Mouse (Mus musculus) midbrain, embryonic 16.5 days (tissue): ENCODE measurements around the gene Tbcb. TPM values are rescaled to one million over a fixed set of nuclear protein-coding genes. Genes with fewer than 3 reads are reported as not detected.

ENCODE experiments used
- ATAC-seq: fragments of 200-750 bp; cut with Nextera tagmentation; 2 replicates; pipeline ENCODE4 v1.8.0; 2017; ENCODE audit warnings: moderate TSS enrichment
- H3K27ac ChIP-seq: fragments of 300-500 bp; sonication (generic); 2 replicates; pipeline ENCODE4 v1.5.1; 2014; ENCODE audit warnings: mild to moderate bottlenecking, low read length, mixed read lengths
- H3K27me3 ChIP-seq: fragments of 300-500 bp; sonication (generic); 2 replicates; pipeline ENCODE4 v1.6.1; 2014; ENCODE audit warnings: low read depth, low read length, mixed read lengths; ENCODE audit not compliant: control insufficient read depth, insufficient read depth
- H3K36me3 ChIP-seq: fragments of 300-500 bp; sonication (generic); 2 replicates; pipeline ENCODE4 v1.6.1; 2014; ENCODE audit warnings: mild to moderate bottlenecking, low read length, moderate library complexity, mixed read lengths; ENCODE audit not compliant: control insufficient read depth, insufficient read depth
- H3K4me1 ChIP-seq: fragments of 300-500 bp; sonication (generic); 2 replicates; pipeline ENCODE4 v1.6.1; 2014; ENCODE audit warnings: mild to moderate bottlenecking, low read length, mixed read lengths; ENCODE audit not compliant: control insufficient read depth, insufficient read depth
- H3K4me2 ChIP-seq: fragments of 300-500 bp; sonication (generic); 2 replicates; pipeline ENCODE4 v1.6.1; 2014; ENCODE audit warnings: mild to moderate bottlenecking, low read length, mixed read lengths
- H3K4me3 ChIP-seq: fragments of 300-500 bp; sonication (generic); 2 replicates; pipeline ENCODE4 v1.5.1; 2014; ENCODE audit warnings: low read depth, mild to moderate bottlenecking, low read length, moderate library complexity, mixed read lengths
- H3K9ac ChIP-seq: fragments of 300-500 bp; sonication (generic); 2 replicates; pipeline ENCODE4 v1.6.1; 2014; ENCODE audit warnings: low read depth, low read length, mixed read lengths
- H3K9me3 ChIP-seq: fragments of 300-500 bp; sonication (generic); replicated peaks from 2 replicates; pipeline ENCODE4 v1.6.1; 2014; ENCODE audit warnings: mild to moderate bottlenecking, low read length, mixed read lengths; ENCODE audit not compliant: control insufficient read depth, poor library complexity, severe bottlenecking
- WGBS: fragments of 180-500 bp; shearing (Covaris S2); extraction: QIAGEN DNeasy Blood & Tissue Kit; methylation state at CpG from one replicate; pipeline ENCODE4 v1.1.7; 2014; 5-methylcytosine and 5-hydroxymethylcytosine counted together
- polyA plus RNA-seq: library from polyadenylated mRNA; unstranded; fragments of >200 nt; fragmentation: Nextera tagmentation; extraction: Ambion mirVana; gene quantifications from 2 replicates; pipeline ENCODE4 v1.2.1, GENCODE M21; 2015

Tbcb gene
- polyA plus RNA-seq, 1 experiment from 2014 or later = 442 TPM

GRCm38 (mm10) chr7:30233387-30233786, 1.3 kb upstream of the Tbcb start:
- Histone ChIP-seq H3K36me3 (peaks cover 9% of the 10 kb centered on the region; the same call in 1 of the 2 replicates), H3K4me3 (no peak overlapping the region), H3K27me3 (no peaks in the 10 kb centered on the region), H3K9ac (no peak overlapping the region), H3K9me3 (no peaks in the 10 kb centered on the region), H3K27ac (no peak overlapping the region), H3K4me1 (peaks cover 16% of the 10 kb centered on the region), H3K4me2 (peak overlapping the region; percentile 78; the same call in 1 of the 2 replicates)
- 93% methylated on average over 20 of the region's 20 CpGs for WGBS
- no peak for ATAC-seq

DNA sequence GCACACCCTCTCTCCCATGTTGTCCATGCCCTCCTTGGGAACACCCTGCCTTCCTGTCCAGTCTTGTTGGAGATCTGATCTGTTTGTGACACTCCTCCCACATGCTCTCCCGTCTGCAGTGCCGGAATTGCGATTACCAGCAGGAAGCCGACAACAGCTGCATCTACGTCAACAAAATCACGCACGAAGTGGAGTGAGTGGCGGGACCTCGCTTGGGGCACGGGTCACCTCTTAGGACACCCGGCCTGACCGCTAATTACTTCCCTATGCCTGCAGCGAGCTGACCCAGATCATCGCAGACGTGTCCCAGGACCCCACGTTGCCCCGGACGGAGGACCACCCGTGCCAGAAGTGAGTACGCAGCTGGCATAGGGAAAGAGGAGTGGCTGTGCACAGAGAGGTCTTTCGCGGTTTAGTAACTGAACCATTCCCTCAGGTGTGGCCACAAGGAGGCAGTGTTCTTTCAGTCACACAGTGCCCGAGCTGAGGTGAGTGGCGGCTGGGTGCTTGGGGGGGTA, 618 bp upstream of the Tbcb start:
- H3K4me1 ChIP-seq = peaks cover 16% of the 10 kb centered on the region
- H3K36me3 ChIP-seq = peaks cover 9% of the 10 kb centered on the region; the same call in 1 of the 2 replicates
- H3K27me3 ChIP-seq = no peaks in the 10 kb centered on the region
- peak; percentile 1; the same call in 1 of the 2 replicates for ATAC-seq
- peak overlapping the region; percentile 54 for H3K4me3 ChIP-seq
- WGBS = 6% methylated on average over 24 of the region's 24 CpGs
- no peaks in the 10 kb centered on the region for H3K9me3 ChIP-seq
- peak overlapping the region; percentile 95 for H3K27ac ChIP-seq
- H3K4me2 ChIP-seq = peak overlapping the region; percentile 78
- H3K9ac ChIP-seq = peak overlapping the region; percentile 66

GRCm38 (mm10) chr7:30231328-30231668, 774 bp downstream of the Tbcb start:
- WGBS = under 1% methylated on average over 16 of the region's 16 CpGs
- Histone ChIP-seq H3K4me3 (peak overlapping the region; percentile 54), H3K27ac (peak overlapping the region; percentile 95), H3K4me2 (peak overlapping the region; percentile 77), H3K9ac (peak overlapping the region; percentile 69), H3K9me3 (no peaks in the 10 kb centered on the region), H3K4me1 (peaks cover 16% of the 10 kb centered on the region), H3K36me3 (peaks cover 13% of the 10 kb centered on the region), H3K27me3 (no peaks in the 10 kb centered on the region)
- ATAC-seq = peak; percentile 33

DNA sequence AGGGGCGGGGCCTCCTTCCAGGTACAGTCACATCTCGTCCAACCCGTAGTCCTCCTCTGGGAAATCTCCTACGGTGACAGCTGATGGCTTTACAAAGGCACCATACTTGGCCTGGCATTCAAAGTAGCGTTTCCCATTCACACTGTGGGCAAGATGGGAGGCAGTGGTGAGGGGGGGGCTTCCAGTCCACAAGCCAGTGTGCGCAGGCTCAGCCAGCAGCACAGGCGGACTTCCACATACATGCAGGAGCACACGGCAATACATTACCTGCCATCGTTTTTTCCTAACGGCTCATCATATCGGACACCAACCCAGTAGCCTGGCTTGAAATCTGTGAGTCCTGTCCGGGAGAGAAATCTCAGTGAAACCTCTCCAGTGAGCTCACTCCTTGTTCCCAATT, 7.9 kb downstream of the Tbcb start:
- Histone ChIP-seq H3K9ac (no peak overlapping the region), H3K27me3 (no peaks in the 10 kb centered on the region), H3K27ac (no peak overlapping the region), H3K4me3 (no peak overlapping the region), H3K36me3 (peaks cover 20% of the 10 kb centered on the region), H3K4me1 (peaks cover 9% of the 10 kb centered on the region), H3K9me3 (no peaks in the 10 kb centered on the region), H3K4me2 (no peak overlapping the region)
- 95% methylated on average over 12 of the region's 12 CpGs for WGBS
- ATAC-seq = no peak

DNA sequence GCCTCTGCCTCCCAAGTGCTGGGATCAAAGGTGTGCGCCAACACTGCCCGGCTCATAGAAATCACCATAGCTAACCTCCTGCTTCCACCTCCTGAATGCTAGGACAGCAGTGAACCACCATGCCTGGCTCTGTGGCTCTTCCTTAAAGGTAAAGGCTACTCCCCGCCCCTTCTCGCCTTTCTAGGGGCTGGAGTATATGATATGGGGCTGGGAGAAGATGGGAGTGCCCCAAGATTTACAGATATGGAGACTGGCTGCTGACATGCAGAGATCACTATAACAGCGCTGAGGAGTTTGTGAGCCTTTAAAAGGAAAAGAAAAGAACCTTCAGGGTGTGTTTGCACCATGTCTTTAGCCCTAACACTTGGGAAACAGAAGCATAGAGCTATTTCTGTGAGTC, 9.9 kb downstream of the Tbcb start:
- WGBS = 98% methylated on average over 5 of the region's 5 CpGs
- no peaks in the 10 kb centered on the region for H3K27me3 ChIP-seq
- H3K4me2 ChIP-seq = no peak overlapping the region
- H3K36me3 ChIP-seq = peaks cover 20% of the 10 kb centered on the region
- no peak overlapping the region for H3K4me3 ChIP-seq
- no peak for ATAC-seq
- no peak overlapping the region for H3K27ac ChIP-seq
- no peak overlapping the region for H3K9ac ChIP-seq
- H3K4me1 ChIP-seq = peaks cover 11% of the 10 kb centered on the region
- no peaks in the 10 kb centered on the region for H3K9me3 ChIP-seq

- H3K9ac ChIP-seq = no peak overlapping the region
- H3K27ac ChIP-seq = no peak overlapping the region
- no peaks in the 10 kb centered on the region for H3K27me3 ChIP-seq
- no peak overlapping the region for H3K4me3 ChIP-seq
- H3K4me1 ChIP-seq = peaks cover 17% of the 10 kb centered on the region
- H3K9me3 ChIP-seq = no peaks in the 10 kb centered on the region
- H3K4me2 ChIP-seq = no peak overlapping the region
- ATAC-seq = no peak
- H3K36me3 ChIP-seq = peaks cover 16% of the 10 kb centered on the region
- WGBS = 75% methylated on average over 3 of the region's 3 CpGs
Observed at GRCm38 (mm10) chr7:30221433-30221832, 10.6 kb downstream of the Tbcb start.

DNA sequence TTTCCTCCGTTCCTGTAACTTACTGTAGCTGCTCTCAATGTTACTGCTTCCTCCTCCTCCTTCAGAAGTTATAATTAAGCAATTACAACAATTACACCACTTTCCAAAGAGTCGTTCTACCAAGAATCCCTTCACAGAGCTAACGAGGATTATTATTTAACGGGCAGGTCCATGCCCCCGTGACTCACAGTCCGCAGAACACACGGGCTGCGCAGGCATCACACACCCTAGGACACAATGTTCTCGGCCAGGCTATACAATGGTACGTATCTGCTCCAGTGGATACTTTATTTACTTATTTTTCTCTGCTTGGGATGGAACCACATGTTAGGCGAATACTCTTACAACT, 12.1 kb downstream of the Tbcb start:
- 17% methylated on average over 11 of the region's 11 CpGs for WGBS
- Histone ChIP-seq H3K27me3 (no peaks in the 10 kb centered on the region), H3K27ac (no peak overlapping the region), H3K4me1 (peaks cover 19% of the 10 kb centered on the region), H3K4me3 (peak overlapping the region; percentile 44), H3K9ac (peak overlapping the region; percentile 66), H3K36me3 (peaks cover 12% of the 10 kb centered on the region), H3K9me3 (no peaks in the 10 kb centered on the region), H3K4me2 (peak overlapping the region; percentile 95)
- ATAC-seq = no peak

GRCm38 (mm10) chr7:30219293-30220007, 12.6 kb downstream of the Tbcb start:
- no peaks in the 10 kb centered on the region for H3K27me3 ChIP-seq
- H3K4me1 ChIP-seq = peaks cover 19% of the 10 kb centered on the region
- H3K36me3 ChIP-seq = peaks cover 10% of the 10 kb centered on the region
- 5% methylated on average over 16 of the region's 16 CpGs for WGBS
- H3K27ac ChIP-seq = peak overlapping the region; percentile 80
- H3K4me2 ChIP-seq = peak overlapping the region; percentile 95
- H3K9ac ChIP-seq = peak overlapping the region; percentile 66
- peak overlapping the region; percentile 44 for H3K4me3 ChIP-seq
- peak; percentile 69 for ATAC-seq
- no peaks in the 10 kb centered on the region for H3K9me3 ChIP-seq

DNA sequence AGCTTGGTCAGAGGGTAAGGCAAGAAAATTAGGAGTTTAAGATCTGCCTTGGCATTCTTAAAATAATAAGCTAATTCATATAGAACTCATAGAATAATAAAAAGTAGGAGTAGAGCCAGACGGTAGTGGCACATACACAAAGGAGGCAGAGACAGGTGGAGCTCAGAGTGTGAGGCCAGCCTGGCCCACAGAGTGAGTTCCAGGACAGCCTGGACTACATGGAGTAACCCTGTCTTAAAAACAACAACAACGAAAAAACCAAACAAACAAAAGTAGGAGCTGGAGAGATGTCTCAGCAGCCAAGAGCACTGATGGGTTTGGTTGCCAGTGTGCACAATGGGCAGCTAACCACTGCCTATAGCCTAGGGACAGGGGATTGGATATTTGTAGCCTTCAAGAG, 14.8 kb downstream of the Tbcb start:
- Histone ChIP-seq H3K4me2 (no peak overlapping the region; the same call in 1 of the 2 replicates), H3K27me3 (no peaks in the 10 kb centered on the region), H3K9ac (no peak overlapping the region), H3K4me3 (no peak overlapping the region), H3K4me1 (peaks cover 19% of the 10 kb centered on the region), H3K9me3 (no peaks in the 10 kb centered on the region), H3K36me3 (no peaks in the 10 kb centered on the region), H3K27ac (no peak overlapping the region)
- ATAC-seq = peak; percentile 29; the same call in 1 of the 2 replicates
- WGBS = 68% methylated on average over 2 of the region's 2 CpGs
